Mouse (Mus musculus) G1E (cell line): ENCODE measurements around the gene Dusp10.

ENCODE experiments used
- CTCF ChIP-seq: IDR thresholded peaks from 2 replicates; pipeline ENCODE4 v1.5.1; 2012; ENCODE audit warnings: low read depth, low read length, inconsistent platforms, mixed read lengths
- GATA1 ChIP-seq: IDR thresholded peaks from 2 replicates; pipeline ENCODE4 v1.6.1; 2012; ENCODE audit warnings: borderline replicate concordance, low read length, inconsistent platforms, mixed read lengths

GRCm38 (mm10) chr1:184068971-184069370 lies 55.9 kb downstream of the Dusp10 start:
- TF ChIP-seq CTCF (no peak), GATA1 (no peak)
